Mouse (Mus musculus): ENCODE results near the gene Vim. TPM values are rescaled to one million over a fixed set of nuclear protein-coding genes. Genes with fewer than 3 reads are reported as not detected.
"Not testable (repeated sequence)": the region's sequence is repeated elsewhere in the genome, so short reads cannot be mapped to it uniquely, and the experiment has no call there.

Vim gene
- polyA plus RNA-seq, 1 experiment: 877 TPM

DNA sequence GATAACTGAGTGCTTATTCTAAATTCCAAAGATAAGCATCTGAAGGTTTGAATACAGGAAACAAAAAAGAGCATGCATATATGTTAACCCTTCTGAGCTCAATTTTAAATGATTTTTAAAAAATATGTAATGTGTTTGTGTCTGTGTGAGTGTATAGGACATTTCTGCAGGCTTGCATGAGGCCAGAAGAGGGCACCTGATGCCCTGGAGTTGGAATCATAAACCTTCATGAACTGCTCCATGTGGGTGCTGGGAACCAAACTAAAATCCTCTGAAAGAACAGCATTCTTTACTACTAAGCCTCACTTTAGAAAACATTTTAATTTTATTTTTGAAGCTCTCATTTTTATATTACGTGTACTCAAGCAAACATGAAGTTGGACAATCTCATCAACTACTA lies 3.7 kb downstream of the Vim start:
- peaks cover 9% of the 10 kb centered on the region for H3K4me1 ChIP-seq (ENCODE audit: control insufficient read depth, insufficient read depth, insufficient read length, low read length)
- no peak overlapping the region for H3K4me3 ChIP-seq (ENCODE audit: insufficient read depth, low read depth, low read length)
- no peak overlapping the region for H3K27ac ChIP-seq (replicated peaks; ENCODE audit: low read depth, low read length)

DNA sequence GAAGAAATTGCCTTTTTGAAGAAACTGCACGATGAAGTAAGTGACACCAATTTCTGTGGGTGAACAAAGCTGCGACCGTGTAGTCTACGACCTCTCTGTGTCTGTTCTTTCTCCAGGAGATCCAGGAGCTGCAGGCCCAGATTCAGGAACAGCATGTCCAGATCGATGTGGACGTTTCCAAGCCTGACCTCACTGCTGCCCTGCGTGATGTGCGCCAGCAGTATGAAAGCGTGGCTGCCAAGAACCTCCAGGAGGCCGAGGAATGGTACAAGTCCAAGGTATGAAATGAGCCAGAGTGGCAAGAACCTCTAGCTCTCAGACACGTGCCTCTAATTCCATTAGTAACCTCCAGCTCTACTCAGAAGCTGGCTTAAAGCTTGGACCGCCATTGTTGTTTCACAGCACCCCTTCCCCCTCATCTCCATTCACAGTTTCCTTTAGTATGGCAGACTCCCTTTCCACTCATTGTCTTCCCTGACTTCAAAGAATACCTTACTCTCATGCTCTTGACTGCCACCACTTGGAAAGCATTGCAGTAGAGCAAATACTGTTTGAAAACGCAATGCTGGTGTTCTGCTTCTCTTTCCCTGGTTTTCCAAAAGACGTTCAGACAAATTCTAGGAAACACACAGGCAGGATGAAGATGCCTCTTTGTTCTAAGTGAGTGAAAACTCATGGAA lies 4.9 kb downstream of the Vim start:
- H3K4me3 ChIP-seq (ENCODE audit: insufficient read depth, low read depth, low read length): no peak overlapping the region
- H3K27ac ChIP-seq (replicated peaks; ENCODE audit: low read depth, low read length): peak overlapping the region; percentile 55

DNA sequence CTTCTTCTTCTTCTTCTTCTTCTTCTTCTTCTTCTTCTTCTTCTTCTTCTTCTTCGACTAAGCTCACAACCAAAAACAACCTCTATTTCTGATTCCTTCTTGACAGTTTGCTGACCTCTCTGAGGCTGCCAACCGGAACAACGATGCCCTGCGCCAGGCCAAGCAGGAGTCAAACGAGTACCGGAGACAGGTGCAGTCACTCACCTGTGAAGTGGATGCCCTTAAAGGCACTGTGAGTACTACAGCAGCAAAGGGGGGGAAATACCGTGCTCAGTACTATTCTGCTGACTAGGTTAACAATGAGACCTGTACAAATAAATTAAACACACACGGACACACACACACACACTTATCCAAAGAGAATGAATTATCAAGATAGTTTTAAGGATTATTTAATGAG lies 5.6 kb downstream of the Vim start:
- Histone ChIP-seq H3K4me1 (ENCODE audit: control insufficient read depth, insufficient read depth, insufficient read length, low read length) (peaks cover 4% of the 10 kb centered on the region), H3K27ac (replicated peaks; ENCODE audit: low read depth, low read length) (no peak overlapping the region), H3K4me3 (ENCODE audit: insufficient read depth, low read depth, low read length) (no peak overlapping the region)

More for the DNA sequence above, 4.9 kb downstream of the Vim start:
- H3K4me1 ChIP-seq (ENCODE audit: control insufficient read depth, insufficient read depth, insufficient read length, low read length): peaks cover 4% of the 10 kb centered on the region

DNA sequence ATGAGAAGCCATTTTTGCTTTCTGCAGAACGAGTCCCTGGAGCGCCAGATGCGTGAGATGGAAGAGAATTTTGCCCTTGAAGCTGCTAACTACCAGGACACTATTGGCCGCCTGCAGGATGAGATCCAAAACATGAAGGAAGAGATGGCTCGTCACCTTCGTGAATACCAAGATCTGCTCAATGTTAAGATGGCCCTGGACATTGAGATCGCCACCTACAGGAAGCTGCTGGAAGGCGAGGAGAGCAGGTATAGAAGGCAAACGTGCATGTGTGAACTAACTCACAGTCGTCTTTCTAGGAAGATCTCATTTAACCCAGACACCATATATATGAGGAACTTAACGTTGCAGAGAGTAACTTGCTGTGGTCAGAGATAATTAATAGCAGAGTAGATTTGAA lies 6.3 kb downstream of the Vim start:
- no peak overlapping the region for H3K27ac ChIP-seq (replicated peaks; ENCODE audit: low read depth, low read length)
- H3K4me3 ChIP-seq (ENCODE audit: insufficient read depth, low read depth, low read length): no peak overlapping the region
- H3K4me1 ChIP-seq (ENCODE audit: control insufficient read depth, insufficient read depth, insufficient read length, low read length): peaks cover 4% of the 10 kb centered on the region

DNA sequence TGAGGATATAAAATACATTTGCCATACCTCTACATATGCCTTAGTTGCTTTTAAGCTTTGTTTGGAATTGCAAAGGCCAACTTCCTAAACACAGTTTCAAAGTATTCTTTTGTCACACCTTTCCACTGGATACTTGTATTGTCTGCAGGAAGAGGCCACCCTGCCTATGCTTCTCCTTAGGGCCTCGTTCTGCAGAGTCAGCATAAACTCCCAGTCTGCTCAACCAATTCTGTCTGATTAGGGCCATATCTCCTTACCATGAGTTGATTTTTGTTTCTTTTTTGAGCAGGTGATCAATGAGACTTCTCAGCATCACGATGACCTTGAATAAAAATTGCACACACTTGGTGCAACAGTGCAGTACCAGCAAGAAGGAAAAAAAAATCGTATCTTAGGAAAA lies 8.5 kb downstream of the Vim start:
- Histone ChIP-seq H3K4me3 (ENCODE audit: insufficient read depth, low read depth, low read length) (no peak overlapping the region), H3K4me1 (ENCODE audit: control insufficient read depth, insufficient read depth, insufficient read length, low read length) (peaks cover 4% of the 10 kb centered on the region), H3K27ac (replicated peaks; ENCODE audit: low read depth, low read length) (no peak overlapping the region)

DNA sequence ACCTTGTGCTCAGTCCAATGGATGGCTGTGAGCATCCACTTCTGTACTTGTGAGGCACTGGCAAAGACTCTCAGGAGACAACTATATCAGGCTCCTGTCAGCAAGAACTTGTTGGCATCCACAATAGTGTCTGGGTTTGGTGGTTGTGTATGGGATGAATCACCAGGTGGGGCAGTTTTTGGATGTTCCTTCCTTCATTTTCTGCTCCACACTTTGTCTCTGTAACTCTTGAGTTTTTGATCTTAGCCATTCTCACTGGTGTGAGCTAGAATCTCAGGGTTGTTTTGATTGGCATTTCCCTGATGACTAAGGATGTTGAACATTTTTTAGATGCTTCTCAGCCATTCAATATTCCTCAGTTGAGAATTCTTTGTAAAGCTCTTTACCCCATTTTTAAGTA lies 10.0 kb downstream of the Vim start:
- not testable (repeated sequence) for H3K4me3 ChIP-seq (ENCODE audit: insufficient read depth, low read depth, low read length); H3K27ac ChIP-seq (replicated peaks; ENCODE audit: low read depth, low read length); H3K4me1 ChIP-seq (ENCODE audit: control insufficient read depth, insufficient read depth, insufficient read length, low read length)

DNA sequence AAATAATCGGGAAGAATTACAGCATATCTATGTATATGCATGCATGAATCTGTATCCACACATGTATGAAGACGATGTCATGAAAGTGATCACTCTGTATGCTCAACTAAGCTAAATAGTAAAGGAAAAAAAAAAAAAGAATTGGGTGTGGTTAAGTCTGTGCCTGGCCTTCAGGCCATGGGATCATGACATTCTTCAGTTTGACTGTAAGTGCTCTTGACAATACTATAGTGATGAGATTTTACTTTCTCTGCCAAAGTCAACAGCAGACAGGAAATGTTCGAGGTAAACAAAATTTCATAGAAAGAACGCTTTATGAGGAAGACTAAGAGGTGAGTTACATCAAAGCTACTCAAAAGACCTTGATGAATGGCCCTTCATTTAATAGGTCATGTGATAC lies 19.6 kb downstream of the Vim start:
- no peak overlapping the region for H3K27ac ChIP-seq (replicated peaks; ENCODE audit: low read depth, low read length)
- no peaks in the 10 kb centered on the region for H3K4me1 ChIP-seq (ENCODE audit: control insufficient read depth, insufficient read depth, insufficient read length, low read length)
- H3K4me3 ChIP-seq (ENCODE audit: insufficient read depth, low read depth, low read length): no peak overlapping the region

DNA sequence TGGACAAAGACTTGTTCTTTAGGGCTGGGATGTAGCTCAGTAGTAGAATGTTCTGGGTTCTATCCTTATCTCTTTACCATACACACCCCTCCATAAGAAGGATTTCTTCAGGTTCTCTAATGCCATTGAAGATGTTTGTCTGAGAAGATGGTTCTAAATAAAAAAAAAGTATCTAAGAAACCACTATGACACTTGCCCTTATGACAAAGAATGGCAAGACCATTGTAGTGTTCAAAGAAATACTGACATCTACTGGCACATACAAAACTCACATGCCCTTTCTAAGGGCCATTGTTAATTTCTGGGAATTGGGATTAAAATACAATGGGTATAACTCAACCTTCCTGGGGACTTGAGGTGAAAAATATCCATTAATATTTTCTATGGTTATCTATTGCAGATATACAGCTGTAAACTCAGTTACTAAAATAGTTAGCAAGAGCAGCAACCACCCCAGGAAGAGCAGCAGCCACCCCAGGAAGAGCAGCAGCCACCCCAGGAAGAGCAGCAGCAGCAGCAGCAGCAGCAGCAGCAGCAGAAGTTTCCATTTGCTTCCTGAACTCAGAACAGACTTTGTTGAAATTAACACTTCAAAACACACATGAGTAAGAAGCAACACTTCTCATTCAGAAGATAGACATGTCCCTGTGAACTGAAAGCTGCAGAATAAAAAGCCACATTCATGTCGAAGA lies 23.4 kb downstream of the Vim start:
- no peaks in the 10 kb centered on the region for H3K4me1 ChIP-seq (ENCODE audit: control insufficient read depth, insufficient read depth, insufficient read length, low read length)
- H3K27ac ChIP-seq (replicated peaks; ENCODE audit: low read depth, low read length): no peak overlapping the region
- H3K4me3 ChIP-seq (ENCODE audit: insufficient read depth, low read depth, low read length): no peak overlapping the region

DNA sequence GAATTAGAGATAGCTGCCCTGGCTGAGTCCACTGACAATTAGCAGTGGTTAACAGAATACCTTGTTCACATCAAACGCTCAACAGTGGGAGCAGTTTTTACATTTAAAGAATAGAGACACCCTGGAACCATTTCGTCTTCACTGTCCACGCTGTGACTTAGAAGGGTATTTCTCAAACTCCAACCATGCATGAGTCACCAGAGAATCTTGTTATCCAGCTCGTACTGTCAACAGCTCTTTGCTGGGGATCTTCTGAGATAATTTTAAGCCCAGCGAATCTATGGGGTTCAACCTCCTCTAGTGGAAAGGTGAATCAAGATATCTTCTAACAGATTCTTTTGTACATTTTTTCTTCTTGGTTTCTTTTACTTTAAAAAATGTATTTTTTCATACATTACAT lies 24.4 kb downstream of the Vim start:
- no peak overlapping the region for H3K27ac ChIP-seq (replicated peaks; ENCODE audit: low read depth, low read length)
- no peaks in the 10 kb centered on the region for H3K4me1 ChIP-seq (ENCODE audit: control insufficient read depth, insufficient read depth, insufficient read length, low read length)
- no peak overlapping the region for H3K4me3 ChIP-seq (ENCODE audit: insufficient read depth, low read depth, low read length)

DNA sequence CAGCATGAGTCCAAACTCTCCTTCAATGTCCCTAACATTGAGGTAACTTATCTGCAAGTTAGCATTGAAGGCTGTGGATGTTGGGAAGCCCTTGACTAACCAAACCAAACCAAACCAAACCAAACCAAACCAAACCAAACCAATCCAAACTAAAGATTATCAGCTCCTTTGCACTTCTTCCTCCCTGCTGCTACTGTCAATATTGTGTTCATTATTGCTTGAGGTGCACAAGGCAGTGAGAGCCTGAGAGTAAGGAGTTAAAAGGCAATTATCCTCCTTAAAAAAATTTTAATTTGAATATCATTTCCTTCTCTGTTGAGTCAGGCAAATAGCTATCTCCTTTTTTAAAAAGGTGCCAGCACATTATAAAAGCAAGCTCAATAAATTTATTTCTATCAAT lies 29.4 kb downstream of the Vim start:
- H3K27ac ChIP-seq (replicated peaks; ENCODE audit: low read depth, low read length): no peak overlapping the region
- no peak overlapping the region for H3K4me3 ChIP-seq (ENCODE audit: insufficient read depth, low read depth, low read length)
- no peaks in the 10 kb centered on the region for H3K4me1 ChIP-seq (ENCODE audit: control insufficient read depth, insufficient read depth, insufficient read length, low read length)

DNA sequence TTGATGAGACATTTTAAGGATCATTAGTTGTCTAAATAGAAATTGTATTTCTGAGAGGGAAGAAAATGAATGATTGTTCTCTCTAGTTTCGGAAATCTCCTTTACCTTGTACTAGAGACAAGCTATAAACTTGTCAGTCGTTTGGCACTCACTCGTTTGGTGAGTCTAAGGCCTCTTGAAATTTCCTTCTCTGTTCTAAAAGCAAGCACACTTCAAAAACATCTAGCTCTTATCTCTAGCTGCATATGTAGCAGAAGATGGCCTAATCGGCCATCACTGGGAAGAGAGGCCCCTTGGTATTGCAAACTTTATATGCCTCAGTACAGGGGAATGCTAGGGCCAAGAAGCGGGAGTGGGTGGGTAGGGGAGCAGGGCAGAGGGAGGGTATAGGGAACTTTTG lies 29.9 kb downstream of the Vim start:
- not testable (repeated sequence) for H3K4me1 ChIP-seq (ENCODE audit: control insufficient read depth, insufficient read depth, insufficient read length, low read length); H3K27ac ChIP-seq (replicated peaks; ENCODE audit: low read depth, low read length); H3K4me3 ChIP-seq (ENCODE audit: insufficient read depth, low read depth, low read length)

DNA sequence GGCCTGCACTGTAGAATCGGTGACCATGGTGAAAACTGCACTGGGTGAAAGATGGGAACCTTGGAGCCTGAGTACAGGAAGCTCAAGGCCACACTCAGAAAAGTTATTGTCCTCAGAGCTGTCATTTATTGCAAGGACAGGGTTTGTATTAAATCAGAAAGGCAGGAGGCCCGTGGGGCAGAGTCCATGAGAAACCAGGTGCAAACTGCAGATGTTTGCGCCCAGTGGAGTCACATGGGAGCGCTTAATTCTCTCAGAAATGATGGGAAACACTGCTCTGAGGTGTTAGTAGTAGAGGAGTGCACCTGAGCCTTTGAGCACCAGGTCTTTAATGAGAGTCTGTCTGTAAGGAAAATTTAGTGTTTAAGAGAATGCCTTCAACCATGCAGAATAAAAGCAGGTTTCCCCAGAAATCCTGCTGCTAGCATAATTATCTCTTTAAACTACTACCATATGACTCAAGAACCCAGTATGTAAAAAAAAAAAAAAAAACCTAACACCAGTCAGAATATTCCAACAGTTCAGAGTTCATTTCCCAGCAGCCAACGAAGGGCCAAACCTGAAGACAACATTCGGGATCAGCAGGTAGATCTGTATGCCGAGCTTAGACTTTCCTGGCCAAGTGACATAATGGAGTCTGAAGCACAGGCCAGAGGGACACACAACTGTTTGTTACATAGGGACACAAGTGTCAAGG lies 56.6 kb downstream of the Vim start:
- Histone ChIP-seq H3K27ac (replicated peaks; ENCODE audit: low read depth, low read length) (no peak overlapping the region), H3K4me3 (ENCODE audit: insufficient read depth, low read depth, low read length) (no peak overlapping the region), H3K4me1 (ENCODE audit: control insufficient read depth, insufficient read depth, insufficient read length, low read length) (no peaks in the 10 kb centered on the region)

Other genes starting within 250 kb of the Vim start
- not detected in 2 replicates for gene Cubn, start 82.1 kb upstream of the Vim start, polyA plus RNA-seq (2012; ENCODE audit: insufficient read depth, insufficient read length, missing spikeins)
- 2.3 and 9.9 TPM in 2 replicates for gene Trdmt1, start 29.3 kb upstream of the Vim start, polyA plus RNA-seq (2012; ENCODE audit: insufficient read depth, insufficient read length, missing spikeins)
- gene St8sia6, start 220.1 kb downstream of the Vim start, polyA plus RNA-seq (2012; ENCODE audit: insufficient read depth, insufficient read length, missing spikeins): 1.1 TPM in 2 replicates

All from brown adipose tissue, adult 24 weeks (tissue).